Mouse (Mus musculus): ENCODE measurements around the gene Col23a1. TPM values are rescaled to one million over a fixed set of nuclear protein-coding genes. Genes with fewer than 3 reads are reported as not detected.

Col23a1 gene
- polyA plus RNA-seq, 1 experiment from 2014 or later: 21.6 TPM

DNA sequence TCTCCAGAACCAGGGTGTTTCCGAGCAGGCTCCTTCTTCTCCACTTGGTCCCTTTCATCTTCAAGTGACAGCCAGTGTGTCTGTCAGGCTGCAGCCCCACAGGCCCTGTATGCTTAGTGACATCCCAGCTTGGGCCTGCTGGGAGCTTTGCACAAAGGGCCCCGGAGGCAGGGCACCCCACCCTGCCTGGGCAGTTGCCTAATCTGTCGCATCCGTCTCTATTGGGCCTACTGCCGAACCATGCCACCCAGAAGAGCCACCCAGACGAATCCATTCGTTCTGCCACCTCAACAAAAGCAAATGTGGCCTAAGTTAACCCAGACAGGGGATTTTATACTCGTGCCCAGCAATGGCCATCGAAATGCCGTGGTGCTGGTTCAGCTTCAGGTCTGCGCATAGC is 225.6 kb downstream of the Col23a1 start:
- Histone ChIP-seq H3K36me3 (ENCODE audit: control insufficient read depth, insufficient read depth, low read length) (no peaks in the 10 kb centered on the region), H3K27ac (ENCODE audit: low read length) (no peak overlapping the region), H3K27me3 (ENCODE audit: control insufficient read depth, insufficient read depth, low read length) (no peaks in the 10 kb centered on the region), H3K9me3 (ENCODE audit: control insufficient read depth, low read depth, low read length) (no peaks in the 10 kb centered on the region), H3K9ac (replicated peaks; ENCODE audit: low read depth, low read length) (no peak overlapping the region), H3K4me3 (ENCODE audit: low read depth, low read length) (no peak overlapping the region), H3K4me1 (ENCODE audit: control insufficient read depth, insufficient read depth, low read length) (no peaks in the 10 kb centered on the region), H3K4me2 (replicated peaks; ENCODE audit: low read depth, low read length) (no peak overlapping the region)
- 85% methylated on average over 11 of the region's 11 CpGs for WGBS
- no peak for ATAC-seq (ENCODE audit: insufficient number of reproducible peaks, insufficient read depth, low FRiP score, low read depth)

GRCm38 (mm10) chr11:51518100-51518499 is 228.4 kb downstream of the Col23a1 start:
- no peaks in the 10 kb centered on the region; the same call in 1 of the 2 replicates for H3K4me1 ChIP-seq (ENCODE audit: control insufficient read depth, insufficient read depth, low read length)
- no peak for ATAC-seq (ENCODE audit: insufficient number of reproducible peaks, insufficient read depth, low FRiP score, low read depth)
- no peak overlapping the region for H3K4me3 ChIP-seq (ENCODE audit: low read depth, low read length)
- H3K36me3 ChIP-seq (ENCODE audit: control insufficient read depth, insufficient read depth, low read length): no peaks in the 10 kb centered on the region
- no peak overlapping the region for H3K27ac ChIP-seq (ENCODE audit: low read length)
- H3K27me3 ChIP-seq (ENCODE audit: control insufficient read depth, insufficient read depth, low read length): no peaks in the 10 kb centered on the region
- no peaks in the 10 kb centered on the region for H3K9me3 ChIP-seq (ENCODE audit: control insufficient read depth, low read depth, low read length)
- WGBS: 95% methylated on average over 3 of the region's 3 CpGs
- no peak overlapping the region for H3K4me2 ChIP-seq (replicated peaks; ENCODE audit: low read depth, low read length)
- no peak overlapping the region for H3K9ac ChIP-seq (replicated peaks; ENCODE audit: low read depth, low read length)

DNA sequence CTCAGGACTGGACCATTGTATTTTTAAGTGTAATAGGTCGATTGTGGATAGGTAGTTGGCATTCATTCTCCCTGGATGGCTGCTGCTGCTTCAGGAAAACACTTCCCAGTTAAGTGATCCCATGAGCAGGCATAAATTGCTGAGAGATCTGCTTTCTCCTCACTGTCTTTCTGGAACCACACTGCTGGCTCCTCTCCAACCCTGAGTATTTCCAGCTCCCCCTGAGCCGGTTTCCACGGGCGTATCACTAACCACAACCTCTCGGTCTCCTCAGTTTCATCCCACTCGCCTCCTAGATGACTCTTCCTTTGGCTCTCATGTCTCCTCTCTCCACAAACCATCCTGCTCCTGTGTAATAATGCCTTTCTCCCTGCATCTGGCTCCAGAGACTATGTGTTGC is 228.9 kb downstream of the Col23a1 start:
- no peak overlapping the region for H3K27ac ChIP-seq (ENCODE audit: low read length)
- H3K36me3 ChIP-seq (ENCODE audit: control insufficient read depth, insufficient read depth, low read length): no peaks in the 10 kb centered on the region
- ATAC-seq (ENCODE audit: insufficient number of reproducible peaks, insufficient read depth, low FRiP score, low read depth): no peak
- H3K4me2 ChIP-seq (replicated peaks; ENCODE audit: low read depth, low read length): no peak overlapping the region
- H3K4me3 ChIP-seq (ENCODE audit: low read depth, low read length): no peak overlapping the region
- H3K9me3 ChIP-seq (ENCODE audit: control insufficient read depth, low read depth, low read length): no peaks in the 10 kb centered on the region
- H3K9ac ChIP-seq (replicated peaks; ENCODE audit: low read depth, low read length): no peak overlapping the region
- no peaks in the 10 kb centered on the region for H3K27me3 ChIP-seq (ENCODE audit: control insufficient read depth, insufficient read depth, low read length)
- WGBS: 71% methylated on average over 6 of the region's 6 CpGs
- H3K4me1 ChIP-seq (ENCODE audit: control insufficient read depth, insufficient read depth, low read length): no peaks in the 10 kb centered on the region; the same call in 1 of the 2 replicates

- Histone ChIP-seq H3K4me1 (ENCODE audit: control insufficient read depth, insufficient read depth, low read length) (peaks cover under 1% of the 10 kb centered on the region; the same call in 1 of the 2 replicates), H3K36me3 (ENCODE audit: control insufficient read depth, insufficient read depth, low read length) (no peaks in the 10 kb centered on the region), H3K4me2 (replicated peaks; ENCODE audit: low read depth, low read length) (no peak overlapping the region), H3K9ac (replicated peaks; ENCODE audit: low read depth, low read length) (no peak overlapping the region), H3K27me3 (ENCODE audit: control insufficient read depth, insufficient read depth, low read length) (no peaks in the 10 kb centered on the region), H3K27ac (ENCODE audit: low read length) (no peak overlapping the region), H3K9me3 (ENCODE audit: control insufficient read depth, low read depth, low read length) (no peaks in the 10 kb centered on the region), H3K4me3 (ENCODE audit: low read depth, low read length) (no peak overlapping the region)
- WGBS: 38% methylated on average over 3 of the region's 3 CpGs
- ATAC-seq (ENCODE audit: insufficient number of reproducible peaks, insufficient read depth, low FRiP score, low read depth): no peak
These were observed 231.7 kb downstream of the Col23a1 start for GRCm38 (mm10) chr11:51521440-51521839.

GRCm38 (mm10) chr11:51523215-51523614 is 233.5 kb downstream of the Col23a1 start:
- no peak for ATAC-seq (ENCODE audit: insufficient number of reproducible peaks, insufficient read depth, low FRiP score, low read depth)
- Histone ChIP-seq H3K4me3 (ENCODE audit: low read depth, low read length) (no peak overlapping the region), H3K4me2 (replicated peaks; ENCODE audit: low read depth, low read length) (no peak overlapping the region), H3K4me1 (ENCODE audit: control insufficient read depth, insufficient read depth, low read length) (peaks cover 9% of the 10 kb centered on the region), H3K9me3 (ENCODE audit: control insufficient read depth, low read depth, low read length) (no peaks in the 10 kb centered on the region), H3K27me3 (ENCODE audit: control insufficient read depth, insufficient read depth, low read length) (no peaks in the 10 kb centered on the region), H3K27ac (ENCODE audit: low read length) (no peak overlapping the region), H3K9ac (replicated peaks; ENCODE audit: low read depth, low read length) (no peak overlapping the region), H3K36me3 (ENCODE audit: control insufficient read depth, insufficient read depth, low read length) (no peaks in the 10 kb centered on the region)

DNA sequence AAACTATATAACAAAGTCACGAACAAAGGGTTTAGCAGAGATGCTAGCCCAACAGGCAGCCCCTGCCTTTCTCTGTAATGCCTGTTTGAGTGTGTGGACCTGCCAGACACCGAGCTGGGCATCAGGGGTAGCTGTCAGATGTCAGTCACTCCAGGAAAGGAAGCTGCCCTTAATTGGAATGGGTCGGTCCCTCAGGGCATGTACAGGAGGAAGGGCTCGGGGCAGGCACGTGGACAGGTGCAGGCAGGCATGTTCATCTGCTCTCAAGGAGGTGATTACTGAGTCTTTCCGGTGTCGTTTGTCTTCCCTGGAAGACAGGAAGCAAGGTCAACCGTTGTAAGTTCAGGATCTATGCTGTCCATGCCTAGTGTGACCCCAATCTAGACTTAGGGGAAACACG is 233.9 kb downstream of the Col23a1 start:
- no peak overlapping the region for H3K27ac ChIP-seq (ENCODE audit: low read length)
- H3K9me3 ChIP-seq (ENCODE audit: control insufficient read depth, low read depth, low read length): no peaks in the 10 kb centered on the region
- ATAC-seq (ENCODE audit: insufficient number of reproducible peaks, insufficient read depth, low FRiP score, low read depth): no peak
- no peaks in the 10 kb centered on the region for H3K36me3 ChIP-seq (ENCODE audit: control insufficient read depth, insufficient read depth, low read length)
- no peak overlapping the region for H3K4me3 ChIP-seq (ENCODE audit: low read depth, low read length)
- 57% methylated on average over 9 of the region's 9 CpGs for WGBS
- H3K9ac ChIP-seq (replicated peaks; ENCODE audit: low read depth, low read length): no peak overlapping the region
- H3K4me1 ChIP-seq (ENCODE audit: control insufficient read depth, insufficient read depth, low read length): peaks cover 9% of the 10 kb centered on the region
- H3K4me2 ChIP-seq (replicated peaks; ENCODE audit: low read depth, low read length): no peak overlapping the region
- H3K27me3 ChIP-seq (ENCODE audit: control insufficient read depth, insufficient read depth, low read length): no peaks in the 10 kb centered on the region

- ATAC-seq (ENCODE audit: insufficient number of reproducible peaks, insufficient read depth, low FRiP score, low read depth): no peak
- H3K27ac ChIP-seq (ENCODE audit: low read length): no peak overlapping the region
These were observed 237.0 kb downstream of the Col23a1 start for GRCm38 (mm10) chr11:51526631-51527161.

GRCm38 (mm10) chr11:51533128-51533533 is 243.4 kb downstream of the Col23a1 start:
- WGBS: 33% methylated on average over 11 of the region's 11 CpGs
- Histone ChIP-seq H3K27ac (ENCODE audit: low read length) (peak overlapping the region; percentile 48; the same call in 1 of the 2 replicates), H3K9ac (replicated peaks; ENCODE audit: low read depth, low read length) (no peak overlapping the region)

More at GRCm38 (mm10) chr11:51526631-51527161, 237.0 kb downstream of the Col23a1 start:
- WGBS: 33% methylated on average over 14 of the region's 14 CpGs
- Histone ChIP-seq H3K27me3 (ENCODE audit: control insufficient read depth, insufficient read depth, low read length) (no peaks in the 10 kb centered on the region), H3K9me3 (ENCODE audit: control insufficient read depth, low read depth, low read length) (no peaks in the 10 kb centered on the region), H3K9ac (replicated peaks; ENCODE audit: low read depth, low read length) (no peak overlapping the region), H3K36me3 (ENCODE audit: control insufficient read depth, insufficient read depth, low read length) (no peaks in the 10 kb centered on the region), H3K4me1 (ENCODE audit: control insufficient read depth, insufficient read depth, low read length) (peaks cover 9% of the 10 kb centered on the region), H3K4me3 (ENCODE audit: low read depth, low read length) (no peak overlapping the region), H3K4me2 (replicated peaks; ENCODE audit: low read depth, low read length) (no peak overlapping the region)

GRCm38 (mm10) chr11:51534314-51534713 is 244.6 kb downstream of the Col23a1 start:
- Histone ChIP-seq H3K27ac (ENCODE audit: low read length) (no peak overlapping the region), H3K9ac (replicated peaks; ENCODE audit: low read depth, low read length) (no peak overlapping the region), H3K4me1 (ENCODE audit: control insufficient read depth, insufficient read depth, low read length) (0 out of 2 replicates have a peak, but pooled peaks cover 4% of the 10 kb centered on the region), H3K36me3 (ENCODE audit: control insufficient read depth, insufficient read depth, low read length) (no peaks in the 10 kb centered on the region), H3K27me3 (ENCODE audit: control insufficient read depth, insufficient read depth, low read length) (no peaks in the 10 kb centered on the region), H3K4me3 (ENCODE audit: low read depth, low read length) (no peak overlapping the region), H3K9me3 (ENCODE audit: control insufficient read depth, low read depth, low read length) (no peaks in the 10 kb centered on the region), H3K4me2 (replicated peaks; ENCODE audit: low read depth, low read length) (no peak overlapping the region)
- 26% methylated on average over 2 of the region's 2 CpGs for WGBS
- no peak for ATAC-seq (ENCODE audit: insufficient number of reproducible peaks, insufficient read depth, low FRiP score, low read depth)

More at GRCm38 (mm10) chr11:51533128-51533533, 243.4 kb downstream of the Col23a1 start:
- Histone ChIP-seq H3K9me3 (ENCODE audit: control insufficient read depth, low read depth, low read length) (no peaks in the 10 kb centered on the region), H3K36me3 (ENCODE audit: control insufficient read depth, insufficient read depth, low read length) (no peaks in the 10 kb centered on the region), H3K27me3 (ENCODE audit: control insufficient read depth, insufficient read depth, low read length) (no peaks in the 10 kb centered on the region), H3K4me1 (ENCODE audit: control insufficient read depth, insufficient read depth, low read length) (0 out of 2 replicates have a peak, but pooled peaks cover 4% of the 10 kb centered on the region), H3K4me2 (replicated peaks; ENCODE audit: low read depth, low read length) (no peak overlapping the region), H3K4me3 (ENCODE audit: low read depth, low read length) (no peak overlapping the region)
- peak; percentile 61; the same call in 1 of the 2 replicates for ATAC-seq (ENCODE audit: insufficient number of reproducible peaks, insufficient read depth, low FRiP score, low read depth)

All from stomach, embryonic 14.5 days (tissue).